Mouse (Mus musculus) C2C12 (cell line): ENCODE results near the gene Ppm1h.

Experiments used
- CTCF ChIP-seq: IDR thresholded peaks from one replicate; pipeline ENCODE4 v1.5.1; 2011; ENCODE audit not compliant: control insufficient read depth, insufficient read depth, insufficient read length
- FOSL1 ChIP-seq: IDR thresholded peaks from one replicate; pipeline ENCODE4 v1.8.0; 2011; ENCODE audit warnings: mild to moderate bottlenecking, low read length; ENCODE audit not compliant: poor library complexity, insufficient read depth, severe bottlenecking
- MAX ChIP-seq: IDR thresholded peaks from one replicate; pipeline ENCODE4 v1.6.1; 2011; ENCODE audit warnings: mild to moderate bottlenecking, control low read depth
- MYOD1 ChIP-seq: IDR thresholded peaks from one replicate; pipeline ENCODE4 v1.6.1; 2011; ENCODE audit warnings: low read depth; ENCODE audit not compliant: control insufficient read depth, insufficient read length

GRCm38 (mm10) chr10:122765521-122765920 lies 87.0 kb downstream of the Ppm1h start:
- TF ChIP-seq CTCF (no peak), MAX (no peak), FOSL1 (no peak), MYOD1 (no peak)
